Mouse (Mus musculus) left cerebral cortex, adult 2 months (tissue): ENCODE measurements around the gene Ftl1-ps1. TPM values are rescaled to one million over a fixed set of nuclear protein-coding genes. Genes with fewer than 3 reads are reported as not detected.

Experiments used
- DNase-seq, 2 experiments: peaks; one replicate each; pipeline ENCODE4 v3.0.0; 2021 to 2022; ENCODE audit warnings: low spot score in 2 of 2, mixed read lengths in 1 of 2; ENCODE audit errors: extremely low spot score in 1 of 2
- H3K27ac ChIP-seq: fragments of 200-600 bp; 2 replicates; pipeline ENCODE4 v1.8.1; 2022
- H3K4me3 ChIP-seq: fragments of 200-600 bp; 2 replicates; pipeline ENCODE4 v1.8.1; 2022
- CTCF ChIP-seq: fragments of 200-600 bp; IDR thresholded peaks from 2 replicates; pipeline ENCODE4 v1.8.1; 2022; ENCODE audit warnings: antibody characterized with exemption, mild to moderate bottlenecking, moderate library complexity
- intact Hi-C: fragments of 180-260 bp; cut with DNase I; formaldehyde crosslinking; loops from one replicate; pipeline ENCODE4 v1.15.1; 2025
- microRNA-seq, 2 experiments: library from miRNA; unstranded; fragments of <30 nt; microRNA quantifications; one replicate each; pipeline ENCODE4 v1.2.0; 2021
- total RNA-seq, 2 experiments: library from RNA; stranded (reverse); gene quantifications; 2 replicates each; pipeline ENCODE4 v1.2.3; 2021

Gene Ftl1-ps1
- total RNA-seq, 2 experiments from 2014 or later, result 143 to 162 TPM

DNA sequence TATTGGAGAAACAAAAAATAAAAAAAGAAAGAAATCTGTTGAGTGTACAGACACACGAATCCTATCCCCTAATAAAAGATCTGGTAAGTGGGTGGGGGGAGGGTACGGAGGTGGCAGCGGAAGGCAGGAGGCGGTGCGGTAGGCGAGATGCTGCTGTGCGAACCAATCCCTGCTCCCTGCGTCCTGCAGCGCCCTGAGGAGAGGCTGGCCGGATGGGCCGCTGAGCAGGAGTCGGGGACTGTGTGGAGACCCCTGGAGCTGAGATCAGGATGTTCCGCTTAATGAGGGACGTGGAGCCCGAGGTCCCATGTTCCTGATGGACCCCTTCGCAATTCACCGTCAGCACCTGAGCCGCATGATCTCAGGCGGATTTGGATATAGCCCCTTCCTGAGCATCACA, 40.4 kb downstream of the Ftl1-ps1 start:
- intact Hi-C loops, result no loop called here
- no peak for DNase-seq
- TF ChIP-seq CTCF, result no peak
- no peak overlapping the region for H3K4me3 ChIP-seq
- no peak overlapping the region for H3K27ac ChIP-seq

Small RNA genes lying within 50 kb of the gene (microRNA-seq; reads per million reads assigned to microRNA genes)
- gene Mir692-3, result 0 reads per million in 2 experiments

Other genes starting within 250 kb of the Ftl1-ps1 start
- gene Exoc3, start 191.0 kb upstream of the Ftl1-ps1 start, total RNA-seq, result 10 to 100 TPM; 67.1 to 69.6 TPM
- 1 to 10 TPM in 1 of 2 experiments, under 1 TPM in 1; 0.33 to 1.3 TPM for gene Ahrr, start 107.4 kb upstream of the Ftl1-ps1 start, total RNA-seq
- gene Pdcd6, start 82.1 kb upstream of the Ftl1-ps1 start, total RNA-seq, result 10 to 100 TPM; 85.0 to 87.6 TPM
- gene Sdha, start 49.4 kb upstream of the Ftl1-ps1 start, total RNA-seq, result 100 to 1,000 TPM; 334 to 341 TPM
- 10 to 100 TPM; 86.4 to 92.3 TPM for gene Ccdc127, start 49.4 kb upstream of the Ftl1-ps1 start, total RNA-seq
- under 1 TPM in 1 of 2 experiments, not detected in 1; 0.12 TPM for gene Lrrc14b, start 35.7 kb upstream of the Ftl1-ps1 start, total RNA-seq
- gene Zfp72, start 8.9 kb upstream of the Ftl1-ps1 start, total RNA-seq, result 1 to 10 TPM; 4.6 to 5.2 TPM
- gene Zfp825, start 94.3 kb downstream of the Ftl1-ps1 start, total RNA-seq, result 1 to 10 TPM; 7.2 to 8.5 TPM
- 10 to 100 TPM; 11.0 to 15.1 TPM for gene Erap1, start 239.9 kb downstream of the Ftl1-ps1 start, total RNA-seq